Comparison of ENCODE assay signal across 8 mouse cellular contexts in genomic region chrX:41400058-41400904, GRCm38 (mm10). TPM values are rescaled to one million over a fixed set of nuclear protein-coding genes. Genes with fewer than 3 reads are reported as not detected.
DNase-seq lines count a peak whose midpoint lies in the region; ATAC-seq and TF ChIP-seq lines count a peak whose summit lies in the region.

Gene Gria3, plus strand, starts transcription at chrX:41400854.

- no peaks in the 10 kb centered on the region for H3K36me3 ChIP-seq in testis, adult 2 months (ENCODE audit: control insufficient read depth, insufficient read depth, low read length)
- no peaks in the 10 kb centered on the region for H3K36me3 ChIP-seq in hindbrain, embryonic 10.5 days
- no peaks in the 10 kb centered on the region for H3K36me3 ChIP-seq in midbrain, embryonic 12.5 days
- no peaks in the 10 kb centered on the region for H3K36me3 ChIP-seq in thymus, adult 2 months (ENCODE audit: control insufficient read depth, insufficient read depth, low read length)

- H3K27me3 ChIP-seq in testis, adult 2 months (ENCODE audit: control insufficient read depth, insufficient read depth, low read length) = no peaks in the 10 kb centered on the region
- peaks cover 11% of the 10 kb centered on the region; the same call in 1 of the 2 replicates for H3K27me3 ChIP-seq in hindbrain, embryonic 10.5 days (ENCODE audit: insufficient read depth, poor library complexity, severe bottlenecking)
- H3K27me3 ChIP-seq in midbrain, embryonic 12.5 days = no peaks in the 10 kb centered on the region
- H3K27me3 ChIP-seq in thymus, adult 2 months (ENCODE audit: control insufficient read depth, insufficient read depth, low read length) = no peaks in the 10 kb centered on the region

- H3K4me2 ChIP-seq in midbrain, embryonic 12.5 days (replicated peaks) = peak within 1 kb of the TSS; percentile 60

- peak within 1 kb of the TSS; percentile 51 for H3K4me3 ChIP-seq in testis, adult 2 months (ENCODE audit: control insufficient read depth, low read depth, low read length)
- H3K4me3 ChIP-seq in hindbrain, embryonic 10.5 days = peak within 1 kb of the TSS; percentile 55
- H3K4me3 ChIP-seq in midbrain, embryonic 12.5 days = peak within 1 kb of the TSS; percentile 47
- peak within 1 kb of the TSS; percentile 63 for H3K4me3 ChIP-seq in thymus, adult 2 months (ENCODE audit: control insufficient read depth, insufficient read depth, low read length)

- ATAC-seq in midbrain, embryonic 12.5 days (ENCODE audit: low FRiP score, low read depth) = peak; percentile 75

- TF ChIP-seq POLR2A in testis, adult 2 months (IDR thresholded peaks at IDR 0.05; ENCODE audit: control insufficient read depth, low read depth, low read length) = no peak
- no peak for TF ChIP-seq POLR2A in thymus, adult 2 months (IDR thresholded peaks at IDR 0.05; ENCODE audit: control insufficient read depth, extremely low read depth, insufficient read depth, low read length, poor library complexity)

- H3K27ac ChIP-seq in testis, adult 2 months (ENCODE audit: control insufficient read depth, insufficient read depth, low read depth, low read length) = no peak within 1 kb of the TSS
- H3K27ac ChIP-seq in hindbrain, embryonic 10.5 days = peak within 1 kb of the TSS; percentile 76
- H3K27ac ChIP-seq in midbrain, embryonic 12.5 days (replicated peaks) = peak within 1 kb of the TSS; percentile 46; the same call in 1 of the 2 replicates
- H3K27ac ChIP-seq in thymus, adult 2 months (ENCODE audit: control insufficient read depth, insufficient read depth, low read length) = peak within 1 kb of the TSS; percentile 59

- H3K9ac ChIP-seq in midbrain, embryonic 12.5 days (replicated peaks) = peak within 1 kb of the TSS; percentile 49

- WGBS in hindbrain, embryonic 10.5 days = 11% methylated on average over 21 of the region's 21 CpGs
- WGBS in midbrain, embryonic 12.5 days = 18% methylated on average over 21 of the region's 21 CpGs
- under 1% methylated on average over 21 of the region's 21 CpGs for WGBS in thymus, adult 2 months

- no peaks in the 10 kb centered on the region for H3K9me3 ChIP-seq in hindbrain, embryonic 10.5 days
- H3K9me3 ChIP-seq in midbrain, embryonic 12.5 days = no peaks in the 10 kb centered on the region

- peaks cover 4% of the 10 kb centered on the region; the same call in 1 of the 2 replicates for H3K4me1 ChIP-seq in testis, adult 2 months (ENCODE audit: control insufficient read depth, insufficient read depth, low read length)
- H3K4me1 ChIP-seq in hindbrain, embryonic 10.5 days (replicated peaks) = peaks cover 10% of the 10 kb centered on the region; the same call in 1 of the 2 replicates
- peaks cover 5% of the 10 kb centered on the region; the same call in 1 of the 2 replicates for H3K4me1 ChIP-seq in midbrain, embryonic 12.5 days
- peaks cover 13% of the 10 kb centered on the region for H3K4me1 ChIP-seq in thymus, adult 2 months (replicated peaks; ENCODE audit: control insufficient read depth, insufficient read depth, low read length)

- DNase-seq in testis, postnatal 10 days (ENCODE audit: low spot score) = no peak
- peak; percentile 57 for DNase-seq in embryo, embryonic 11 days
- peak; percentile 40 for DNase-seq in hindbrain, embryonic 10.5 days (ENCODE audit: low spot score)
- DNase-seq in left cerebral cortex, adult 8-10 months (ENCODE audit: low spot score in 2 of 2) = peak in 1 of 2 experiments; percentile 35
- DNase-seq in thymus, adult 2 months = peak; percentile 22
- no peak for DNase-seq in cerebellum, adult 18-20 months

- TF ChIP-seq CTCF in testis, adult 2 months (IDR thresholded peaks at IDR 0.05; ENCODE audit: control insufficient read depth, insufficient read depth, insufficient replicate concordance, low read depth, low read length) = no peak
- TF ChIP-seq CTCF in thymus, adult 2 months (IDR thresholded peaks at IDR 0.05; ENCODE audit: borderline replicate concordance, control insufficient read depth, extremely low read depth, insufficient read depth, low read length, poor library complexity) = no peak

RNA-seq across cellular contexts. Expression of gene Gria3, which starts in this region (rescaled TPM):
- 0.26 and 0.64 TPM in 2 replicates for polyA plus RNA-seq in testis, adult 2 months (2012; rRNA removed)
- 2.6 and 4.2 TPM in 2 replicates for polyA plus RNA-seq in hindbrain, embryonic 10.5 days (2016; fragmentation: Nextera tagmentation; extraction: Ambion mirVana)
- total RNA-seq in left cerebral cortex, adult 8-10 months (2022) = 100 to 1,000 TPM; 173 to 212 (median 193) TPM
- 7.4 and 7.9 TPM in 2 replicates for polyA plus RNA-seq in midbrain, embryonic 12.5 days (2016; fragmentation: Nextera tagmentation; extraction: Ambion mirVana)
- polyA plus RNA-seq in thymus, adult 2 months (2012; rRNA removed) = 2.1 and 2.3 TPM in 2 replicates

Comparison
In these comparisons a context has a peak if more than half of its experiments do, and no peak if none do; other contexts are left out.
1. DNase-seq: peak in embryo, embryonic 11 days (single experiment), hindbrain, embryonic 10.5 days (single experiment) and thymus, adult 2 months (single experiment); none in testis, postnatal 10 days (single experiment) and cerebellum, adult 18-20 months (0 of 2).
2. Peak in every context shown above with its lines, with median percentiles within 50 percentile points of each other: H3K4me3 ChIP-seq.